Mouse (Mus musculus) olfactory bulb, adult 2 months (tissue): Measurements from ENCODE around the gene Gtf2a2.

Source experiments
- CTCF ChIP-seq: fragments of 200-500 bp; IDR thresholded peaks from 2 replicates; pipeline ENCODE4 v1.5.1; 2012; ENCODE audit warnings: low read depth, mild to moderate bottlenecking, low read length, moderate library complexity; ENCODE audit not compliant: insufficient read depth
- POLR2A ChIP-seq: fragments of 200-500 bp; IDR thresholded peaks from 2 replicates; pipeline ENCODE4 v1.6.1; 2012; ENCODE audit warnings: mild to moderate bottlenecking, low read depth, low read length, moderate library complexity; ENCODE audit not compliant: insufficient read depth

DNA sequence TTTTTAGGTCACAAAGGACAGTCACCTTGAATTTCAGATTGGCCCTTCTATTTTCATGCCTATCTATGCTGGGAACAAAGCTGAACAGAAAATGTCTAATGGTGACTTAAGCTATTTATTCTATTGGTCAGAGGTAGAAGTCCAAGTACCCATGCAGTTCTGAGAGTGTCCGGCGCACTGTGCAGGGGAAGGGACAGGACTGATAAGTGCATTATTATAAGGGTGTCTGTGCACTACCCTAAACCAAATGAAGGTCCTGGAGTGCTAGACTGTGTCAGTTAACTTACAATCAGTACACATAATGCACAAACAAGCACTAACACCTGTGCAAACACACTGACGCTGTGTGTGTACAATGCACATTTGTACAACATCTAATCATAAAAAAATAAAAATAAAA is 55.1 kb downstream of the Gtf2a2 start:
- TF ChIP-seq CTCF, result no peak
- no peak for TF ChIP-seq POLR2A
